Mouse (Mus musculus) thymus, postnatal 0 days (tissue): ENCODE data around the gene Hdc. TPM values are rescaled to one million over a fixed set of nuclear protein-coding genes. Genes with fewer than 3 reads are reported as not detected.
"Not testable (repeated sequence)": the region's sequence is repeated elsewhere in the genome, so short reads cannot be mapped to it uniquely, and the experiment has no call there.

Experiments used
- DNase-seq: peaks from one replicate; pipeline ENCODE4 v3.0.0-alpha.2; 2015; ENCODE audit warnings: low spot score
- polyA plus RNA-seq: library from polyadenylated mRNA; unstranded; fragments of >200 nt; fragmentation: Nextera tagmentation; extraction: Ambion mirVana; gene quantifications from 2 replicates; pipeline ENCODE4 v1.2.1, GENCODE M21; 2015

The Hdc gene
- polyA plus RNA-seq: 13.0 and 13.3 TPM in 2 replicates

- DNase-seq: no peak
Observed at GRCm38 (mm10) chr2:126619249-126619704, at the start of gene Hdc. TSS of gene Hdc (minus strand) at chr2:126619299.

- no peak for DNase-seq
Observed at GRCm38 (mm10) chr2:126668621-126669252, 49.6 kb upstream of the Hdc start.

GRCm38 (mm10) chr2:126665984-126666383 is 46.9 kb upstream of the Hdc start:
- no peak for DNase-seq

GRCm38 (mm10) chr2:126663481-126663880 is 44.4 kb upstream of the Hdc start:
- DNase-seq: peak; percentile 46

GRCm38 (mm10) chr2:126652929-126653328 is 33.8 kb upstream of the Hdc start:
- DNase-seq: no peak

- DNase-seq: no peak
Observed at GRCm38 (mm10) chr2:126647762-126648161, 28.7 kb upstream of the Hdc start.

GRCm38 (mm10) chr2:126646461-126646860 is 27.4 kb upstream of the Hdc start:
- DNase-seq: no peak

- no peak for DNase-seq
Observed at GRCm38 (mm10) chr2:126644768-126645167, 25.7 kb upstream of the Hdc start.

GRCm38 (mm10) chr2:126640298-126640697 is 21.2 kb upstream of the Hdc start:
- no peak for DNase-seq

GRCm38 (mm10) chr2:126635939-126636823 is 17.1 kb upstream of the Hdc start:
- no peak for DNase-seq

- no peak for DNase-seq
Observed at GRCm38 (mm10) chr2:126633165-126633564, 14.1 kb upstream of the Hdc start.

GRCm38 (mm10) chr2:126628455-126628995 is 9.4 kb upstream of the Hdc start:
- no peak for DNase-seq

- no peak for DNase-seq
Observed at GRCm38 (mm10) chr2:126623138-126623537, 4.0 kb upstream of the Hdc start.

GRCm38 (mm10) chr2:126622455-126622854 is 3.4 kb upstream of the Hdc start:
- DNase-seq: no peak

- no peak for DNase-seq
Observed at GRCm38 (mm10) chr2:126618470-126619179, 474 bp downstream of the Hdc start.

GRCm38 (mm10) chr2:126615355-126615754 is 3.7 kb downstream of the Hdc start:
- no peak for DNase-seq

- not testable (repeated sequence) for DNase-seq
Observed at GRCm38 (mm10) chr2:126609600-126609999, 9.5 kb downstream of the Hdc start.

GRCm38 (mm10) chr2:126607553-126608203 is 11.4 kb downstream of the Hdc start:
- no peak for DNase-seq

GRCm38 (mm10) chr2:126606688-126607062 is 12.4 kb downstream of the Hdc start:
- DNase-seq: no peak

- DNase-seq: peak; percentile 52
Observed at GRCm38 (mm10) chr2:126606061-126606687, 12.9 kb downstream of the Hdc start.
